Mouse (Mus musculus) neural tube, embryonic 12.5 days (tissue): ENCODE measurements at regions not wholly inside any gene's neighbourhood (a gene's known extent, or its start where the extent isn't known, plus 50 kb on each side); places are given as distances from the start of the nearest gene placed in this dataset.
A peak's percentile ranks its signal among the peaks of the same experiment; 100 is the strongest.

Source experiments
- ATAC-seq: fragments of 200-750 bp; cut with Nextera tagmentation; 2 replicates; pipeline ENCODE4 v1.8.0; 2017; ENCODE audit warnings: low read depth, mild to moderate bottlenecking, moderate TSS enrichment, moderate library complexity; ENCODE audit not compliant: low FRiP score
- H3K27ac ChIP-seq: fragments of 300-500 bp; sonication (generic); 2 replicates; pipeline ENCODE4 v1.5.1; 2016
- H3K27me3 ChIP-seq: fragments of 300-500 bp; sonication (generic); replicated peaks from 2 replicates; pipeline ENCODE4 v1.6.1; 2016; ENCODE audit warnings: mild to moderate bottlenecking
- H3K36me3 ChIP-seq: fragments of 300-500 bp; sonication (generic); 2 replicates; pipeline ENCODE4 v1.6.1; 2016; ENCODE audit warnings: mild to moderate bottlenecking
- H3K4me1 ChIP-seq: fragments of 300-500 bp; sonication (generic); 2 replicates; pipeline ENCODE4 v1.6.1; 2016
- H3K4me2 ChIP-seq: fragments of 300-500 bp; sonication (generic); replicated peaks from 2 replicates; pipeline ENCODE4 v1.6.1; 2016; ENCODE audit warnings: mild to moderate bottlenecking
- H3K4me3 ChIP-seq: fragments of 300-500 bp; sonication (generic); 2 replicates; pipeline ENCODE4 v1.5.1; 2016
- H3K9ac ChIP-seq: fragments of 300-500 bp; sonication (generic); 2 replicates; pipeline ENCODE4 v1.6.1; 2016; ENCODE audit warnings: mild to moderate bottlenecking
- H3K9me3 ChIP-seq: fragments of 300-500 bp; sonication (generic); 2 replicates; pipeline ENCODE4 v1.6.1; 2016; ENCODE audit warnings: mild to moderate bottlenecking
- WGBS: fragments of 180-500 bp; shearing (Covaris S2); methylation state at CpG from one replicate; pipeline ENCODE4 v1.1.7; 2016; 5-methylcytosine and 5-hydroxymethylcytosine counted together

GRCm38 (mm10) chr12:26244701-26245100 is 170.4 kb downstream of the Rnf144a start:
- H3K27me3 ChIP-seq: no peaks in the 10 kb centered on the region
- H3K27ac ChIP-seq: no peak overlapping the region
- H3K9me3 ChIP-seq: no peaks in the 10 kb centered on the region
- H3K4me3 ChIP-seq: no peak overlapping the region
- no peak overlapping the region for H3K4me2 ChIP-seq
- H3K9ac ChIP-seq: no peak overlapping the region
- H3K4me1 ChIP-seq: no peaks in the 10 kb centered on the region
- no peaks in the 10 kb centered on the region for H3K36me3 ChIP-seq
- 93% methylated on average over 6 of the region's 6 CpGs for WGBS
- ATAC-seq: no peak

GRCm38 (mm10) chr12:26227557-26228020 is 187.5 kb downstream of the Rnf144a start:
- Histone ChIP-seq H3K27me3 (no peaks in the 10 kb centered on the region), H3K27ac (no peak overlapping the region), H3K9ac (no peak overlapping the region), H3K36me3 (no peaks in the 10 kb centered on the region), H3K4me1 (no peaks in the 10 kb centered on the region; the same call in 1 of the 2 replicates), H3K4me2 (no peak overlapping the region), H3K9me3 (no peaks in the 10 kb centered on the region), H3K4me3 (no peak overlapping the region)
- WGBS: 68% methylated on average over 15 of the region's 15 CpGs
- ATAC-seq: no peak

- H3K4me2 ChIP-seq: no peak overlapping the region
- ATAC-seq: no peak
- no peaks in the 10 kb centered on the region for H3K27me3 ChIP-seq
- H3K36me3 ChIP-seq: no peaks in the 10 kb centered on the region
- whole genome bisulfite sequencing: 19% methylated on average over 2 of the region's 2 CpGs
- H3K9me3 ChIP-seq: no peaks in the 10 kb centered on the region
- no peak overlapping the region for H3K27ac ChIP-seq
- H3K9ac ChIP-seq: no peak overlapping the region
- H3K4me1 ChIP-seq: no peaks in the 10 kb centered on the region; the same call in 1 of the 2 replicates
- no peak overlapping the region for H3K4me3 ChIP-seq
Measured at GRCm38 (mm10) chr12:26226363-26226762, 188.7 kb downstream of the Rnf144a start.

- no peaks in the 10 kb centered on the region for H3K4me1 ChIP-seq
- no peak overlapping the region for H3K9ac ChIP-seq
- H3K36me3 ChIP-seq: no peaks in the 10 kb centered on the region
- H3K4me3 ChIP-seq: no peak overlapping the region
- no peak overlapping the region for H3K4me2 ChIP-seq
- H3K27me3 ChIP-seq: no peaks in the 10 kb centered on the region
- no peak overlapping the region for H3K27ac ChIP-seq
- no peak for ATAC-seq
- 87% methylated on average over 1 of the region's 1 CpGs for WGBS
- H3K9me3 ChIP-seq: no peaks in the 10 kb centered on the region
Measured at GRCm38 (mm10) chr12:26212447-26212846, 202.6 kb downstream of the Rnf144a start.

GRCm38 (mm10) chr12:26211423-26211822 is 203.6 kb downstream of the Rnf144a start:
- Histone ChIP-seq H3K9me3 (no peaks in the 10 kb centered on the region), H3K4me1 (no peaks in the 10 kb centered on the region), H3K27me3 (no peaks in the 10 kb centered on the region), H3K4me2 (no peak overlapping the region), H3K9ac (no peak overlapping the region), H3K4me3 (no peak overlapping the region), H3K27ac (no peak overlapping the region), H3K36me3 (no peaks in the 10 kb centered on the region)
- ATAC-seq: no peak
- 81% methylated on average over 10 of the region's 10 CpGs for WGBS

- Histone ChIP-seq H3K4me1 (no peaks in the 10 kb centered on the region), H3K36me3 (no peaks in the 10 kb centered on the region), H3K27me3 (no peaks in the 10 kb centered on the region), H3K27ac (no peak overlapping the region; the same call in 1 of the 2 replicates), H3K4me3 (no peak overlapping the region), H3K4me2 (no peak overlapping the region), H3K9ac (no peak overlapping the region), H3K9me3 (no peaks in the 10 kb centered on the region)
- no peak for ATAC-seq
- WGBS: 85% methylated on average over 4 of the region's 4 CpGs
Measured at GRCm38 (mm10) chr12:26206751-26207150, 208.3 kb downstream of the Rnf144a start.

GRCm38 (mm10) chr12:26206036-26206435 is 209.0 kb downstream of the Rnf144a start:
- Histone ChIP-seq H3K4me1 (no peaks in the 10 kb centered on the region), H3K9ac (no peak overlapping the region), H3K36me3 (no peaks in the 10 kb centered on the region), H3K4me3 (no peak overlapping the region), H3K27me3 (no peaks in the 10 kb centered on the region), H3K27ac (no peak overlapping the region), H3K4me2 (no peak overlapping the region), H3K9me3 (no peaks in the 10 kb centered on the region)
- no peak for ATAC-seq
- 93% methylated on average over 8 of the region's 8 CpGs for WGBS

- WGBS: 39% methylated on average over 4 of the region's 4 CpGs
- H3K36me3 ChIP-seq: no peaks in the 10 kb centered on the region
- 0 out of 2 replicates have a peak overlapping the region, but pooled peaks have one; percentile 6 for H3K4me2 ChIP-seq
- H3K27me3 ChIP-seq: no peaks in the 10 kb centered on the region
- H3K9ac ChIP-seq: no peak overlapping the region
- H3K9me3 ChIP-seq: no peaks in the 10 kb centered on the region
- H3K27ac ChIP-seq: no peak overlapping the region
- no peak for ATAC-seq
- H3K4me1 ChIP-seq: peaks cover 6% of the 10 kb centered on the region; the same call in 1 of the 2 replicates
- H3K4me3 ChIP-seq: no peak overlapping the region
Measured at GRCm38 (mm10) chr12:26191982-26192576, 223.0 kb downstream of the Rnf144a start.

- no peaks in the 10 kb centered on the region for H3K9me3 ChIP-seq
- H3K27ac ChIP-seq: no peak overlapping the region
- H3K4me2 ChIP-seq: 0 out of 2 replicates have a peak overlapping the region, but pooled peaks have one; percentile 6
- H3K36me3 ChIP-seq: no peaks in the 10 kb centered on the region
- ATAC-seq: 0 out of 2 replicates have a peak, but pooled peaks have one; percentile 56
- H3K4me3 ChIP-seq: no peak overlapping the region
- H3K9ac ChIP-seq: no peak overlapping the region
- 44% methylated on average over 15 of the region's 15 CpGs for WGBS
- H3K27me3 ChIP-seq: no peaks in the 10 kb centered on the region
- H3K4me1 ChIP-seq: peaks cover 6% of the 10 kb centered on the region; the same call in 1 of the 2 replicates
Measured at GRCm38 (mm10) chr12:26191268-26191981, 223.6 kb downstream of the Rnf144a start.

GRCm38 (mm10) chr12:26188996-26189395 is 226.1 kb downstream of the Rnf144a start:
- no peak overlapping the region for H3K27ac ChIP-seq
- 77% methylated on average over 2 of the region's 2 CpGs for WGBS
- ATAC-seq: no peak

GRCm38 (mm10) chr12:26187091-26187862 is 227.8 kb downstream of the Rnf144a start:
- Histone ChIP-seq H3K36me3 (no peaks in the 10 kb centered on the region), H3K4me2 (no peak overlapping the region), H3K4me1 (peaks cover 6% of the 10 kb centered on the region; the same call in 1 of the 2 replicates), H3K9ac (no peak overlapping the region), H3K27me3 (no peaks in the 10 kb centered on the region), H3K27ac (no peak overlapping the region), H3K9me3 (no peaks in the 10 kb centered on the region), H3K4me3 (no peak overlapping the region)
- ATAC-seq: no peak
- 85% methylated on average over 8 of the region's 8 CpGs for WGBS

More at GRCm38 (mm10) chr12:26188996-26189395, 226.1 kb downstream of the Rnf144a start:
- no peaks in the 10 kb centered on the region for H3K36me3 ChIP-seq
- no peaks in the 10 kb centered on the region for H3K9me3 ChIP-seq
- H3K4me3 ChIP-seq: no peak overlapping the region
- peaks cover 6% of the 10 kb centered on the region; the same call in 1 of the 2 replicates for H3K4me1 ChIP-seq
- no peak overlapping the region for H3K4me2 ChIP-seq
- no peaks in the 10 kb centered on the region for H3K27me3 ChIP-seq
- H3K9ac ChIP-seq: no peak overlapping the region
